Mouse (Mus musculus) liver, postnatal 0 days (tissue): ENCODE measurements at regions not wholly inside any gene's neighbourhood (a gene's known extent, or its start where the extent isn't known, plus 50 kb on each side); places are given as distances from the start of the nearest gene placed in this dataset.

Experiments used
- CTCF ChIP-seq: sonication (generic); IDR thresholded peaks from 2 replicates; pipeline ENCODE4 v1.5.1; 2016; ENCODE audit warnings: antibody characterized with exemption, low read depth
- EP300 ChIP-seq: IDR thresholded peaks from 2 replicates; pipeline ENCODE4 v1.6.1; 2016; ENCODE audit warnings: antibody characterized with exemption, low read depth, mild to moderate bottlenecking

- TF ChIP-seq CTCF (no peak), EP300 (no peak)
These were observed 485.4 kb downstream of the Nova1 start for GRCm38 (mm10) chr12:46333376-46333775.
